Mouse (Mus musculus): Measurements from ENCODE around the gene Eps8l1. TPM values are rescaled to one million over a fixed set of nuclear protein-coding genes. Genes with fewer than 3 reads are reported as not detected.
"Not testable (repeated sequence)": the region's sequence is repeated elsewhere in the genome, so short reads cannot be mapped to it uniquely, and the experiment has no call there.

The Eps8l1 gene
- polyA plus RNA-seq, 1 experiment from 2014 or later = 5.4 TPM

GRCm38 (mm10) chr7:4521231-4522003 lies 60.9 kb downstream of the Eps8l1 start:
- H3K9me3 ChIP-seq (replicated peaks) = no peaks in the 10 kb centered on the region
- H3K4me1 ChIP-seq = peaks cover 19% of the 10 kb centered on the region
- H3K27ac ChIP-seq = no peak overlapping the region
- no peaks in the 10 kb centered on the region for H3K36me3 ChIP-seq
- 26% methylated on average over 32 of the region's 32 CpGs for WGBS
- peak overlapping the region; percentile 39 for H3K4me3 ChIP-seq
- DNase-seq (ENCODE audit: low spot score) = peak; percentile 62
- peaks cover 43% of the 10 kb centered on the region for H3K27me3 ChIP-seq (ENCODE audit: low read depth, poor library complexity, severe bottlenecking)

GRCm38 (mm10) chr7:4522292-4522691 lies 61.8 kb downstream of the Eps8l1 start:
- H3K4me1 ChIP-seq = peaks cover 23% of the 10 kb centered on the region
- no peak overlapping the region for H3K27ac ChIP-seq
- H3K4me3 ChIP-seq = no peak overlapping the region
- WGBS = 82% methylated on average over 6 of the region's 6 CpGs
- H3K36me3 ChIP-seq = no peaks in the 10 kb centered on the region
- peaks cover 45% of the 10 kb centered on the region for H3K27me3 ChIP-seq (ENCODE audit: low read depth, poor library complexity, severe bottlenecking)
- no peaks in the 10 kb centered on the region for H3K9me3 ChIP-seq (replicated peaks)
- no peak for DNase-seq (ENCODE audit: low spot score)

- H3K4me1 ChIP-seq = peaks cover 26% of the 10 kb centered on the region
- no peaks in the 10 kb centered on the region for H3K36me3 ChIP-seq
- DNase-seq (ENCODE audit: low spot score) = no peak
- peaks cover 54% of the 10 kb centered on the region for H3K27me3 ChIP-seq (ENCODE audit: low read depth, poor library complexity, severe bottlenecking)
- no peak overlapping the region for H3K27ac ChIP-seq
- 93% methylated on average over 33 of the region's 33 CpGs for WGBS
- no peaks in the 10 kb centered on the region for H3K9me3 ChIP-seq (replicated peaks)
- H3K4me3 ChIP-seq = no peak overlapping the region
These were observed 63.0 kb downstream of the Eps8l1 start for GRCm38 (mm10) chr7:4523205-4524130.

DNA sequence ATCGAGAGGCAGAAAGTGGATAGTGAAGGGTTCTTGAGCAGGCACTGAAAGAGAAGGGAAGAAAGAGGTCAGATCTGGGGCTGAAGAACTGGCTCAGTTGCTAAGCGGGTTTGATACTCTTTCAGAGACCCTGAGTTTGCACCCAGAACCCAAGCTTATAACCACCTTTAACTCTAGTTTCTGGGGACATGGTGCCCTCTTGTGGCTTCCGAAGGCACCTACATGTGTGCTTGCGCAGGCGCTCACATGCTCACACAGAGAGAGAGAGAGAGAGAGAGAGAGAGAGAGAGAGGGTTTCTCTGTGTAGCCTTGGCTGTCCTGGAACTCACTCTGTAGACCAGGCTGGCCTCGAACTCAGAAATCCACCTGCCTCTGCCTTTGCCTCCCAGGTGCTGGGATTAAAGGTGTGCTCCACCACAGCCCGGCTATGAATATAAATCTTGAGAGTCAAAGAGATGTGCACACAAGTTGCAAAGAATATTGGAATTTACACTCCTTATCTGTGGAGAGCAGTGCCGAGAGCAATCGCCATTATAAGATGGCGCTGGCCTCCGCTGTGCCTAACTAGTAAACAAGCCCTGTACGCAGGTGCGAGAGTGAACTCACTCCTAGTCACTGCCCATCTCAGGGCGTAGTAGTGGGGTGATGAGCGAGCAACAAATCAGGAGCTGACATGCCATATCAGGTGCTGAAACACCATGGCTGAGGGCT lies 63.9 kb downstream of the Eps8l1 start, which contains the start of gene Tnni3:
Tnni3 (minus strand) TSS at position 18 of the 711 bp plus-strand sequence.
- not testable (repeated sequence) for H3K36me3 ChIP-seq; H3K27ac ChIP-seq; H3K9me3 ChIP-seq (replicated peaks); H3K4me3 ChIP-seq
- peak; percentile 68 for DNase-seq (ENCODE audit: low spot score)
- Histone ChIP-seq H3K4me1 (peaks cover 26% of the 10 kb centered on the region), H3K27me3 (ENCODE audit: low read depth, poor library complexity, severe bottlenecking) (peaks cover 60% of the 10 kb centered on the region)
- WGBS = 72% methylated on average over 15 of the region's 15 CpGs

GRCm38 (mm10) chr7:4526341-4527301 lies 66.1 kb downstream of the Eps8l1 start:
- peaks cover 19% of the 10 kb centered on the region for H3K4me1 ChIP-seq
- H3K9me3 ChIP-seq (replicated peaks) = no peaks in the 10 kb centered on the region
- H3K4me3 ChIP-seq = peak overlapping the region; percentile 48
- WGBS = 31% methylated on average over 40 of the region's 40 CpGs
- peaks cover 53% of the 10 kb centered on the region for H3K27me3 ChIP-seq (ENCODE audit: low read depth, poor library complexity, severe bottlenecking)
- DNase-seq (ENCODE audit: low spot score) = peak; percentile 91
- H3K36me3 ChIP-seq = no peaks in the 10 kb centered on the region
- H3K27ac ChIP-seq = peak overlapping the region; percentile 87

DNA sequence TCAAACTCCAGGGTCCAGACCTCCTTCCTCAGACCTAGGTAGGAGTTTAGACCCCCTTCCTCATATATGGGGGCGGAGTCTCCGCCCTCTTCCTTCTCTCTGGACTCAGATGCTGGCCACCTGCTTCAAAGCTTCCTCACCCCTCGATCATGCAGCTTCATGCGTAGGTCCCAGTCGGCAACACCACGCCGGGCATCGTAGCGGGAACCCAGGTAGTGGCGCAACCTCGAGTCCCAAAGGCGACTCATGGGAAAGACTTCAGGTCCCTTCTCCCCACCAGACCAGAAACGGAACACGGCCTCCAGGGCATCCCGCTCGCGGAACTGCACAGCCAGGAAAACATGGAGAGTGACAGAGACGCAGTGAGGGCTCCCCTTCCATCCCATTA lies 66.8 kb downstream of the Eps8l1 start:
- peak overlapping the region; percentile 48 for H3K4me3 ChIP-seq
- H3K27me3 ChIP-seq (ENCODE audit: low read depth, poor library complexity, severe bottlenecking) = peaks cover 46% of the 10 kb centered on the region
- peak overlapping the region; percentile 87; the same call in 1 of the 2 replicates for H3K27ac ChIP-seq
- H3K36me3 ChIP-seq = no peaks in the 10 kb centered on the region
- H3K9me3 ChIP-seq (replicated peaks) = no peaks in the 10 kb centered on the region
- H3K4me1 ChIP-seq = peaks cover 24% of the 10 kb centered on the region
- 46% methylated on average over 18 of the region's 18 CpGs for WGBS
- DNase-seq (ENCODE audit: low spot score) = no peak

Small RNA genes within 50 kb of the gene (microRNA-seq; reads per million reads assigned to microRNA genes)
- not detected for gene Gm24605

Other genes with a start within 250 kb of the Eps8l1 start
- gene Lilra5, start 222.9 kb upstream of the Eps8l1 start, polyA plus RNA-seq (2016; fragmentation: Nextera tagmentation; extraction: Ambion mirVana) = not detected in 2 replicates
- gene Ncr1, start 123.0 kb upstream of the Eps8l1 start, polyA plus RNA-seq (2016; fragmentation: Nextera tagmentation; extraction: Ambion mirVana) = not detected in 2 replicates
- gene Gp6, start 62.9 kb upstream of the Eps8l1 start, polyA plus RNA-seq (2016; fragmentation: Nextera tagmentation; extraction: Ambion mirVana) = 0.30 and 0.35 TPM in 2 replicates
- 31.9 and 35.0 TPM in 2 replicates for gene Rdh13, start 15.0 kb upstream of the Eps8l1 start, polyA plus RNA-seq (2016; fragmentation: Nextera tagmentation; extraction: Ambion mirVana)
- gene Ppp1r12c, start 41.0 kb downstream of the Eps8l1 start, polyA plus RNA-seq (2016; fragmentation: Nextera tagmentation; extraction: Ambion mirVana) = 36.8 and 42.1 TPM in 2 replicates
- gene Tnnt1, start 55.7 kb downstream of the Eps8l1 start, polyA plus RNA-seq (2016; fragmentation: Nextera tagmentation; extraction: Ambion mirVana) = 4.1 and 15.3 TPM in 2 replicates
- gene Tnni3, start 63.6 kb downstream of the Eps8l1 start, polyA plus RNA-seq (2016; fragmentation: Nextera tagmentation; extraction: Ambion mirVana) = 2.6 and 3.1 TPM in 2 replicates
- gene Dnaaf3, start 71.8 kb downstream of the Eps8l1 start, polyA plus RNA-seq (2016; fragmentation: Nextera tagmentation; extraction: Ambion mirVana) = 2.1 and 4.2 TPM in 2 replicates
- gene Syt5, start 86.9 kb downstream of the Eps8l1 start, polyA plus RNA-seq (2016; fragmentation: Nextera tagmentation; extraction: Ambion mirVana) = 1.1 and 2.8 TPM in 2 replicates
- gene Ptprh, start 143.4 kb downstream of the Eps8l1 start, polyA plus RNA-seq (2016; fragmentation: Nextera tagmentation; extraction: Ambion mirVana) = not detected in 2 replicates
- gene Tmem86b, start 170.7 kb downstream of the Eps8l1 start, polyA plus RNA-seq (2016; fragmentation: Nextera tagmentation; extraction: Ambion mirVana) = 1.7 and 2.1 TPM in 2 replicates
- gene Ppp6r1, start 198.3 kb downstream of the Eps8l1 start, polyA plus RNA-seq (2016; fragmentation: Nextera tagmentation; extraction: Ambion mirVana) = 10.6 and 11.4 TPM in 2 replicates
- gene Hspbp1, start 224.4 kb downstream of the Eps8l1 start, polyA plus RNA-seq (2016; fragmentation: Nextera tagmentation; extraction: Ambion mirVana) = 123 and 130 TPM in 2 replicates
- gene Brsk1, start 229.9 kb downstream of the Eps8l1 start, polyA plus RNA-seq (2016; fragmentation: Nextera tagmentation; extraction: Ambion mirVana) = 1.3 TPM in 2 replicates